Mouse (Mus musculus): ENCODE data around the gene Npr3. TPM values are rescaled to one million over a fixed set of nuclear protein-coding genes. Genes with fewer than 3 reads are reported as not detected.

The Npr3 gene
- 2.3 and 2.8 TPM in 2 replicates for polyA plus RNA-seq (2014; fragmentation: Nextera tagmentation; extraction: Ambion mirVana)

DNA sequence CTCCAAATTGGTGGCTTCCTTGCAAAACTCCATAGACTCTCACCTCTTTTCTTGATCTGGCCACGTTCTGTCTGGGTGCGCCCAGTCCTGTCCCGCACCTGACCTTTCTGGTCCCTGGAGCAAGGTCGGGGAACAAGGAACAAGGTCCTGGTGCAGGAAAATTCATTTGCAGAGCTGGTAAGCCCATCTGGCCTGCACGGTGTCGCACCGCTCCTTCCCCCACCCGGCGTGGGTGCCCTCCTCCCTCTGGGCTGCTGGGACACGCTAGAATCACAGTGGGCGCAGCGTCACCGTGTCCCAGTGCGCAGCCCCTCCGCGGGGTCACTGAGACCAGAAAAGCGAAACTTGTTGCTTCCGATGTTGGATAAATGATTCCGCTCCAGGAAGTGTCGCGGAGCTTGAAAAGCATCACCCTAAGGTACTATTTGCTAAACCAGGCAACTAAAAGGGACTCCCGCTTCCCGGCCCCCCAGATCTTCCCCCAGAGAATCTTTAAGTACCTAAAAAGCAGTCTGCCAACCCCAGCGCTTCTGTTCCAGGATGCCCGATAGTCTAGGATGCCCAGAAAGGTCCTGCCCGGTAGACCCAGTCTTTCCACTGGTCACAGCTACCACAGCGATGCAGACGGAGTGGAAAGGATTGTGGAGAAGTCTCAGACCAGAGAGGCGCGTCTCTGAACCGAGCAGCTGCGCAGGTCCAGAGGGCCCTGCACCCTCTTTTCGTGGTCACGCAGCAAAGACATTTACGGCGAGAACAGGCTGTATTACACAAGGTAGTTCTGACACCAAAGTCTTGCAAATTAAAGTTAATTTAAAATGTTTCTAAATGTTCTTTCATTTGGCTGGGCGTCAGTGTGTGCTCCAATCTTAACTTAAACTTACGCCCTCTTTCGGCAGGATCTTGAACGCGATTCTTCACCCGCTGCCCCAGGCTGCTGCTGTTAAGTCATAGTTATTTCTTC lies at the start of gene Npr3:
Gene Npr3, minus strand, starts transcription at position 717 of the 961 bp plus-strand sequence.
- ATAC-seq (replicated peaks; ENCODE audit: low FRiP score) = peak; percentile 28; the same call in 1 of the 2 replicates
- H3K9me3 ChIP-seq (ENCODE audit: control insufficient read depth, low read length) = no peaks in the 10 kb centered on the region
- no peak within 1 kb of the TSS for H3K27ac ChIP-seq (ENCODE audit: low read depth, low read length)
- peak within 1 kb of the TSS; percentile 89 for H3K4me2 ChIP-seq (ENCODE audit: low read depth, low read length, severe bottlenecking)
- H3K9ac ChIP-seq (ENCODE audit: low read length) = peak within 1 kb of the TSS; percentile 37
- peaks cover 40% of the 10 kb centered on the region for H3K27me3 ChIP-seq (ENCODE audit: control insufficient read depth, insufficient read depth, low read length)
- peak within 1 kb of the TSS; percentile 45 for H3K4me3 ChIP-seq (ENCODE audit: low read depth, low read length)
- H3K36me3 ChIP-seq (ENCODE audit: control insufficient read depth, insufficient read depth, low read length) = no peaks in the 10 kb centered on the region
- peaks cover 18% of the 10 kb centered on the region for H3K4me1 ChIP-seq (replicated peaks; ENCODE audit: control insufficient read depth, insufficient read depth, low read length)
- DNase-seq (ENCODE audit: low spot score) = peak; percentile 74
- WGBS = under 1% methylated on average over 42 of the region's 42 CpGs

DNA sequence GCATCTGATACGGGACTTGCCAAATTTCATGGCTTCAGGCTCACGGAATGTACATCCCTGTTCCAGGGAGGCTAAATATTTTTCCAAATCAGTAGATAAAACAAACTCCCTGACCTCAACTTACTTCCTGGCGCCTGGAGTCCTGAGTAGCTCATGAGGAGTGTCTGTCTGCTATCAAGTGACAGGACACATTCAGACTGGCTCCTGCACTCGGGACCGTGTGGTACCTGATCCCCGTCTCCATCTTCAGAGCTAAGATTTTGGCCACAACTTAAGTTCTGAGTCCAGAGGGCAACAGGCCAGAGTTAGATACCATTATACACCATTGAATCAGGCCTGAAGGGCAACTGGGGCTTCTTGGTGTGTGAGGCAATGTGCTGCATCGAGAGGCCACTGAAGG lies 49.0 kb upstream of the Npr3 start:
- Histone ChIP-seq H3K4me1 (replicated peaks; ENCODE audit: control insufficient read depth, insufficient read depth, low read length) (no peaks in the 10 kb centered on the region), H3K27me3 (ENCODE audit: control insufficient read depth, insufficient read depth, low read length) (no peaks in the 10 kb centered on the region), H3K9ac (ENCODE audit: low read length) (no peak overlapping the region), H3K27ac (ENCODE audit: low read depth, low read length) (no peak overlapping the region), H3K9me3 (ENCODE audit: control insufficient read depth, low read length) (no peaks in the 10 kb centered on the region), H3K4me2 (ENCODE audit: low read depth, low read length, severe bottlenecking) (no peak overlapping the region), H3K36me3 (ENCODE audit: control insufficient read depth, insufficient read depth, low read length) (no peaks in the 10 kb centered on the region), H3K4me3 (ENCODE audit: low read depth, low read length) (no peak overlapping the region)
- DNase-seq (ENCODE audit: low spot score) (no peak), ATAC-seq (replicated peaks; ENCODE audit: low FRiP score) (no peak)
- WGBS = 87% methylated on average over 7 of the region's 7 CpGs

DNA sequence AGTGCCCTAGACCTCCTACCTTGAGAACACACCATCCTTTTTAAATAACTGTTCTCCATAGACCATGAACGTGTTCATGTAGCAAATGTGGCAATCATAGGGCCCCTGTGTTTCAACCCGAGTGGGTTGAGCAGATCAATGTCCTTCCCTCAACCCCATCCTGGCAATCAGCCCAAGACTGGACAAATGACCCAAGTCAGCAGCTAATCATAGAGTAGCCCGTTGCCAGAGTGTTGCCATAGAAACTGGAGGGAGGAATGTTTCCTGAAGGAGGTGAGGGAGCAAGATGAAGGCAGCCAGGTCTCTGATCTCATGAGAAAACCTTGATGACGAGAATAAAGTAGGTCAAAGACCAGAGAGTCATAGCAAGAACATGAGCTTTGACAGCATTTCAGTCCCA lies 47.1 kb upstream of the Npr3 start:
- Histone ChIP-seq H3K9ac (ENCODE audit: low read length) (no peak overlapping the region), H3K27ac (ENCODE audit: low read depth, low read length) (no peak overlapping the region), H3K4me3 (ENCODE audit: low read depth, low read length) (no peak overlapping the region), H3K27me3 (ENCODE audit: control insufficient read depth, insufficient read depth, low read length) (no peaks in the 10 kb centered on the region), H3K4me2 (ENCODE audit: low read depth, low read length, severe bottlenecking) (no peak overlapping the region), H3K4me1 (replicated peaks; ENCODE audit: control insufficient read depth, insufficient read depth, low read length) (no peaks in the 10 kb centered on the region), H3K9me3 (ENCODE audit: control insufficient read depth, low read length) (no peaks in the 10 kb centered on the region), H3K36me3 (ENCODE audit: control insufficient read depth, insufficient read depth, low read length) (no peaks in the 10 kb centered on the region)
- 67% methylated on average over 4 of the region's 4 CpGs for WGBS
- no peak for DNase-seq (ENCODE audit: low spot score)
- ATAC-seq (replicated peaks; ENCODE audit: low FRiP score) = no peak

DNA sequence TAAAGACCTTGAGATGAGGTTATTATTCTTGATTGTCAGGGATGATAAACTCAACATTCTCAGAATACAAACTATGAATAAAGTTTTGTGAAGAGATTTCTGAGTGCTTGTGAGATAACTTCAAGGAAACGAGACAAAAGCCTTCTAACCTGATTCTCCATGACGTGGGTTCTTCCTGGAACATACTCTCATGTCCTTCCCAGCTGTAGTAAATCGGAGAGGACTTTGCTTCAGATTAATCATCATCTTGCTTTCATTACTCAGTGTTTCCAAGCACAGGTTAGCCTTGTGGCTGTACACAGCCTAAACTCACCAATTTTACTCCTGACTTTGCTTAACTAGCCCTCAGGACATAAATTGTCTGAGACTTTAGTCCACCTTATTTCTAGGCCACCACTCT lies 45.1 kb upstream of the Npr3 start:
- WGBS = 76% methylated on average over 3 of the region's 3 CpGs
- no peak overlapping the region for H3K4me2 ChIP-seq (ENCODE audit: low read depth, low read length, severe bottlenecking)
- no peaks in the 10 kb centered on the region for H3K9me3 ChIP-seq (ENCODE audit: control insufficient read depth, low read length)
- H3K27me3 ChIP-seq (ENCODE audit: control insufficient read depth, insufficient read depth, low read length) = no peaks in the 10 kb centered on the region
- DNase-seq (ENCODE audit: low spot score) = no peak
- no peak overlapping the region for H3K27ac ChIP-seq (ENCODE audit: low read depth, low read length)
- H3K4me1 ChIP-seq (replicated peaks; ENCODE audit: control insufficient read depth, insufficient read depth, low read length) = no peaks in the 10 kb centered on the region
- H3K9ac ChIP-seq (ENCODE audit: low read length) = no peak overlapping the region
- no peak for ATAC-seq (replicated peaks; ENCODE audit: low FRiP score)
- H3K36me3 ChIP-seq (ENCODE audit: control insufficient read depth, insufficient read depth, low read length) = no peaks in the 10 kb centered on the region
- H3K4me3 ChIP-seq (ENCODE audit: low read depth, low read length) = no peak overlapping the region

DNA sequence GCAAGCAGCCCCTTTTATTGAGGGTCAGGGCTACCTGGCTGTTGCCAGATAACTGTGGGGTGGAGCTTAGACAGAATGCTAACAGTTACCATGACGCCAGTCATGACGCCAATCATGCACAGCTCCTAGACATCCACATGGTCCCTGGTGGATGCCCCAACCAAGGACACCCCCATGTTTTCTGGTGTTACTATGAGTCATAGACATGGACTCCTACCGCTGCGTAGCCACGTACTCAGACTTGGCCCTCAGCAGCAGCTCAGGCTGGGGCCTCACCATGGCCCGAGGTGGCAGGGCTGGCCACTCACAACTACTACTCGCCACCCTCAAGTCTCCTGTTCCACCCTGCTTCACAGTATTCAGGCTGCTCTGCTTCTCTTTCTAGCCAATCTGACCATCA lies 44.1 kb upstream of the Npr3 start:
- H3K4me3 ChIP-seq (ENCODE audit: low read depth, low read length) = no peak overlapping the region
- no peak overlapping the region for H3K9ac ChIP-seq (ENCODE audit: low read length)
- DNase-seq (ENCODE audit: low spot score) (no peak), ATAC-seq (replicated peaks; ENCODE audit: low FRiP score) (no peak)
- H3K4me1 ChIP-seq (replicated peaks; ENCODE audit: control insufficient read depth, insufficient read depth, low read length) = no peaks in the 10 kb centered on the region
- no peak overlapping the region for H3K27ac ChIP-seq (ENCODE audit: low read depth, low read length)
- no peaks in the 10 kb centered on the region for H3K36me3 ChIP-seq (ENCODE audit: control insufficient read depth, insufficient read depth, low read length)
- no peaks in the 10 kb centered on the region for H3K27me3 ChIP-seq (ENCODE audit: control insufficient read depth, insufficient read depth, low read length)
- WGBS = 94% methylated on average over 7 of the region's 7 CpGs
- no peaks in the 10 kb centered on the region for H3K9me3 ChIP-seq (ENCODE audit: control insufficient read depth, low read length)
- no peak overlapping the region for H3K4me2 ChIP-seq (ENCODE audit: low read depth, low read length, severe bottlenecking)

DNA sequence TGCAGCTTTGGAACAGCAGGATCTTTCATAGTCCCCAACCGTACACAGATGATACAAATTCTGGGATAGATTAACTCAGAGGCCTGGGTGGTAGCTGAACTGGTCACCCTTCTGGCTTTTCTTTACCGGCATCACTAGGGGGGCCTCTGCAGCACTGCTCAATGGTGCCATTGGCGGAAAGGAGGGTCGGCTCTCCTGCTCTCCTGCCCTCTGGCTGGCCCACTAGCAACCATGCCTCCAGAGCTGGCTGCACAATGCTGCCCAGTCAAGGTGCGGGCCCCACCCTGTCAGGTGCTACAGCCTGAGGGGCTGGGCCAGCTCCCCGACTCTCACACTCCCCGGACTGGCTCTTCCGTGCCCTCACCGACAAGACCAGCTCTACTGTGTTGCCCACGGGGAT lies 43.1 kb upstream of the Npr3 start:
- ATAC-seq (replicated peaks; ENCODE audit: low FRiP score) = no peak
- Histone ChIP-seq H3K9ac (ENCODE audit: low read length) (no peak overlapping the region), H3K4me1 (replicated peaks; ENCODE audit: control insufficient read depth, insufficient read depth, low read length) (no peaks in the 10 kb centered on the region), H3K36me3 (ENCODE audit: control insufficient read depth, insufficient read depth, low read length) (no peaks in the 10 kb centered on the region), H3K9me3 (ENCODE audit: control insufficient read depth, low read length) (no peaks in the 10 kb centered on the region), H3K4me3 (ENCODE audit: low read depth, low read length) (no peak overlapping the region), H3K4me2 (ENCODE audit: low read depth, low read length, severe bottlenecking) (no peak overlapping the region), H3K27ac (ENCODE audit: low read depth, low read length) (no peak overlapping the region), H3K27me3 (ENCODE audit: control insufficient read depth, insufficient read depth, low read length) (no peaks in the 10 kb centered on the region)
- WGBS = 91% methylated on average over 10 of the region's 10 CpGs
- DNase-seq (ENCODE audit: low spot score) = no peak

DNA sequence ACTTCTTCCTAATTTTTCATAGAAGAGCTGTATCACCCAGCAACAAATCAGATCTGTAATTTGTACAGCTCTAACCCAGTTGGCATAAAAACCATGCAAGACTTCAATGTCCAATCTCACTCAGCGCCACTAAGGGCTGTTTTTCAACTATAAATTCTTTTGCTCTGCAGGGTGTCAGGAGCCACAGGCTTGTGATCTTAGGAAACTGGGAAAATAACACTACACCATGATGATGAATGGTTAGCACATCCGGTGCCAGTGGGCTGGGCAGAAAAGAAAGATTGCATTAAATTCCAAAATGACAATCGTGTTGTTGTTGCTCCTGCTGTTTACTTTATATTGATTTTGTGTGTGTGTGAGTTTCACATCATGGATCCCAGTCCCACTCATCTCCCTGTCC lies 42.4 kb upstream of the Npr3 start:
- Histone ChIP-seq H3K9me3 (ENCODE audit: control insufficient read depth, low read length) (no peaks in the 10 kb centered on the region), H3K4me1 (replicated peaks; ENCODE audit: control insufficient read depth, insufficient read depth, low read length) (no peaks in the 10 kb centered on the region), H3K36me3 (ENCODE audit: control insufficient read depth, insufficient read depth, low read length) (no peaks in the 10 kb centered on the region), H3K27ac (ENCODE audit: low read depth, low read length) (no peak overlapping the region), H3K4me2 (ENCODE audit: low read depth, low read length, severe bottlenecking) (no peak overlapping the region), H3K27me3 (ENCODE audit: control insufficient read depth, insufficient read depth, low read length) (no peaks in the 10 kb centered on the region), H3K9ac (ENCODE audit: low read length) (no peak overlapping the region), H3K4me3 (ENCODE audit: low read depth, low read length) (no peak overlapping the region)
- no peak for DNase-seq (ENCODE audit: low spot score)
- no peak for ATAC-seq (replicated peaks; ENCODE audit: low FRiP score)
- WGBS = 87% methylated on average over 3 of the region's 3 CpGs

DNA sequence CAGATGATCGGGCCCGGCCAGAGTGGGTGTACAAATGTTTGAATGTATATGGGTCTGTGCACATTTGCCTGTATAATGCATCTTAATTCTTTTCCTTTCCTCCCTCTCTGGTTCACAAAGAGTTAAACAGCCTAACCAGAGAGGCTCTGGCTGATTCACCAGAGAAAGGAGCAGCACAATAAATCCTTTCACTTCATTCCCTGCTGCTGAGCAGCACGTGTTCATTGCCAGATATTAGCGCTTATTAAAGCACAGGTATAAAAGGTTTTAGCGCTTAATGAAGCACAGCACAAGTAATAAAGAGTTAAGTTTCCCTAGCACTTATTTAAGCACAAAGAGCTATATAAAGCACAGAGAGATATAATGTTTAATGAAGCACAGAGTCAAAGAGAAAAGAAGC lies 33.8 kb upstream of the Npr3 start:
- 37% methylated on average over 5 of the region's 5 CpGs for WGBS
- ATAC-seq (replicated peaks; ENCODE audit: low FRiP score) = 0 out of 2 replicates have a peak, but pooled peaks have one; percentile 46

DNA sequence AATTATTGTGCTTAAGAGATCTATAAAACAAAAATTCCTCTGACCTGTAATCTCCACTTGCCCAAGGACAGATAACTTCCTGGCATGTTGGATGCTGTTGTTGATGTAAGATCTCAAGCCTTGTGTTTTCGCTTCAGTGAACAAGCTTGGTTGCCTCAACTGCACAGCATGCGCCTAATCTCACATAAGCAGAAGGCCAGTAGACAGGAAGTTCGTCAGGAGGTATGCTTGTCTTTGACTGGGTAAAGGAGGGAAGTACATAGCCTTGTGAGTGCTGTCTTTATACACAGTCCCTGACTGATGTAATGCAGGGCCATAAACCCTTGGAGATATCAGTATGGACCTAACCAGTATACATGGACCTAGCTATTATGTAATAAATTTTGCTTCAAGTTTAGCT lies 20.7 kb upstream of the Npr3 start:
- no peak overlapping the region for H3K9ac ChIP-seq (ENCODE audit: low read length)
- no peak overlapping the region for H3K4me2 ChIP-seq (ENCODE audit: low read depth, low read length, severe bottlenecking)
- WGBS = 82% methylated on average over 3 of the region's 3 CpGs
- H3K36me3 ChIP-seq (ENCODE audit: control insufficient read depth, insufficient read depth, low read length) = no peaks in the 10 kb centered on the region
- no peak for ATAC-seq (replicated peaks; ENCODE audit: low FRiP score)
- no peak for DNase-seq (ENCODE audit: low spot score)
- no peaks in the 10 kb centered on the region for H3K9me3 ChIP-seq (ENCODE audit: control insufficient read depth, low read length)
- H3K4me1 ChIP-seq (replicated peaks; ENCODE audit: control insufficient read depth, insufficient read depth, low read length) = no peaks in the 10 kb centered on the region
- no peaks in the 10 kb centered on the region for H3K27me3 ChIP-seq (ENCODE audit: control insufficient read depth, insufficient read depth, low read length)
- no peak overlapping the region for H3K4me3 ChIP-seq (ENCODE audit: low read depth, low read length)
- H3K27ac ChIP-seq (ENCODE audit: low read depth, low read length) = no peak overlapping the region

More for the DNA sequence above, 33.8 kb upstream of the Npr3 start:
- DNase-seq (ENCODE audit: low spot score) = no peak
- Histone ChIP-seq H3K9ac (ENCODE audit: low read length) (no peak overlapping the region), H3K4me2 (ENCODE audit: low read depth, low read length, severe bottlenecking) (no peak overlapping the region), H3K27ac (ENCODE audit: low read depth, low read length) (no peak overlapping the region), H3K9me3 (ENCODE audit: control insufficient read depth, low read length) (no peaks in the 10 kb centered on the region), H3K27me3 (ENCODE audit: control insufficient read depth, insufficient read depth, low read length) (peaks cover 10% of the 10 kb centered on the region; the same call in 1 of the 2 replicates), H3K4me1 (replicated peaks; ENCODE audit: control insufficient read depth, insufficient read depth, low read length) (no peaks in the 10 kb centered on the region), H3K4me3 (ENCODE audit: low read depth, low read length) (no peak overlapping the region), H3K36me3 (ENCODE audit: control insufficient read depth, insufficient read depth, low read length) (no peaks in the 10 kb centered on the region)

All from forebrain, embryonic 11.5 days (tissue).